Mouse (Mus musculus): ENCODE measurements around the gene Stxbp1. TPM values are rescaled to one million over a fixed set of nuclear protein-coding genes. Genes with fewer than 3 reads are reported as not detected.

Stxbp1 gene
- polyA plus RNA-seq, 1 experiment from 2014 or later: 3.3 TPM

DNA sequence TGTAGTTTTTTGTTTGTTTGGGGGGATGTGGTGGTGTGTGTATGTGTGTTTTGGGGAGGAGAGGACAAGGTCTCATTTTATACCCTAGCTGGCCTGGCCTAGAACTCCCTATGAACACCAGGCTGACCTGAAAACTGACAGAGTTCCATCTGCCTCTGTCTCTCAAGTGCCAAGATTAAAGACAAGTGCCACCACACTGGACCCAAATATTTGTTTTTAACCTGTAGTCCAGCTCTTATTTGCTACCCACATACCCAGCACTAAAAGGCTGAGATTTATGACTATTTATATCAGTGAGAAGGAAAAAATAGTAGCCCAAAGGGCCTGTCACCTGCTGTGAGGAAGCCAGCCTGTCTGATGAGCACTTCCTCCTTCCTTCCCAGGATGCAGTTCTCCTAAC, 11.5 kb downstream of the Stxbp1 start:
- Histone ChIP-seq H3K27me3 (no peaks in the 10 kb centered on the region), H3K9ac (no peak overlapping the region), H3K9me3 (replicated peaks) (no peaks in the 10 kb centered on the region), H3K27ac (no peak overlapping the region), H3K4me3 (replicated peaks) (no peak overlapping the region), H3K36me3 (no peaks in the 10 kb centered on the region), H3K4me2 (no peak overlapping the region), H3K4me1 (replicated peaks) (peaks cover 30% of the 10 kb centered on the region)
- ATAC-seq (ENCODE audit: low read depth) (no peak), DNase-seq (no peak)

DNA sequence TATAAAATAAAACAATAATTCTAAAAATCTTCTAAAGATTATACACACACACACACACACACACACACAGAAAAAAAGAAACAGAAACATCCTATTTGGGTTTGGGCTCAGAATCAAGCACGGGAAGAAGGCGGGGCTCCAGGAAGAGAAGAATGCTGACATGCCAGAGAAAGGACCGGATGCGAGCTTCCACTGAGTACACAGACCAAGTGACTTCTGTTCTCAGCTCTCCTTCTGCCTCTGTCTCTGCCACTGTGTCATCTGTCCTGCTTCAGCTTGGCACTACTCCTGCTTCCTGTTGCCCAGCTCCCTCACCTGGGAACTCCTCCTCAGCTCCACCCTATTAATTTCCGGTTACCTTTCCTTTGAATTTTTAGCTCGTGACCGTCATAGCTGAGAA, 12.5 kb downstream of the Stxbp1 start:
- H3K9ac ChIP-seq: no peak overlapping the region
- WGBS (ENCODE audit: insufficient replicate concordance): 28% methylated on average over 7 of the region's 7 CpGs
- H3K4me1 ChIP-seq (replicated peaks): peaks cover 31% of the 10 kb centered on the region
- no peaks in the 10 kb centered on the region for H3K36me3 ChIP-seq
- peak overlapping the region; percentile 31; the same call in 1 of the 2 replicates for H3K27ac ChIP-seq
- ATAC-seq (ENCODE audit: low read depth): no peak
- no peaks in the 10 kb centered on the region for H3K27me3 ChIP-seq
- H3K4me3 ChIP-seq (replicated peaks): no peak overlapping the region
- no peaks in the 10 kb centered on the region for H3K9me3 ChIP-seq (replicated peaks)
- no peak overlapping the region for H3K4me2 ChIP-seq
- no peak for DNase-seq

DNA sequence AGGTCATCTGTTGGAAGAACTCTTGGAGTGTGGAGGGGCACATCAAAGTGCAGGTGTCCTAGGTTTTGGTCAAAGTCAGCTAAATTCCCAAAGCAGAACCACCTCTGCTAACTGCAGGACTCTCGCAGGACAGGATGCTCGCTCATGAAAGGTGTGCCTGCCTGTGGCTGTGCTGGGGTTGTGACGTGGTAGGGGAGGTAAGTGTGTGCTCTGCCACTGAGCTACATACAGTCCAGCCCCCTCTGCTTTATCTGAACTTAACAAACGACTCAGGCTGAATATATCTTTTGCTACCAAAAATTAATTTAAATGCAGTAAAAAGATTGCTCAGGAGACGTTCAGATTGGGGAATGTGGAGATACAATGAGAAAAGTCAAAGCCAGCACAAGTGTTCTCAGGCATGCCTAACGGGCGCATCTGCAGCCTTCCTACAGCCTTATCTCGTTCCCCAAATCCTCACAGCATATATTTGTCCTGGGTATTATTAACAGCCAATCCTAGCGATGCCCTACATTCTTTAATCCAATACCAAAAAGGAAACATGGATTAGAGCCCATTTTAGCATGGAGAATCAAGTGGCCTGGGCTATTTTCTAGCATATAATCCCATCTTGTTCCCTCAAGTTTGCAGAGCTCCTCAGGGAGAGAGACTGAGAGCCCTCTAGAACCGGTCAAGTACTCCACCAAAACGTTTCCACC, 17.9 kb downstream of the Stxbp1 start:
- 36% methylated on average over 11 of the region's 11 CpGs for WGBS (ENCODE audit: insufficient replicate concordance)
- Histone ChIP-seq H3K36me3 (no peaks in the 10 kb centered on the region), H3K4me3 (replicated peaks) (no peak overlapping the region), H3K4me1 (replicated peaks) (peaks cover 14% of the 10 kb centered on the region), H3K9ac (no peak overlapping the region), H3K27me3 (no peaks in the 10 kb centered on the region), H3K27ac (no peak overlapping the region), H3K4me2 (no peak overlapping the region), H3K9me3 (replicated peaks) (no peaks in the 10 kb centered on the region)
- DNase-seq (no peak), ATAC-seq (ENCODE audit: low read depth) (0 out of 2 replicates have a peak, but pooled peaks have one; percentile 48)

DNA sequence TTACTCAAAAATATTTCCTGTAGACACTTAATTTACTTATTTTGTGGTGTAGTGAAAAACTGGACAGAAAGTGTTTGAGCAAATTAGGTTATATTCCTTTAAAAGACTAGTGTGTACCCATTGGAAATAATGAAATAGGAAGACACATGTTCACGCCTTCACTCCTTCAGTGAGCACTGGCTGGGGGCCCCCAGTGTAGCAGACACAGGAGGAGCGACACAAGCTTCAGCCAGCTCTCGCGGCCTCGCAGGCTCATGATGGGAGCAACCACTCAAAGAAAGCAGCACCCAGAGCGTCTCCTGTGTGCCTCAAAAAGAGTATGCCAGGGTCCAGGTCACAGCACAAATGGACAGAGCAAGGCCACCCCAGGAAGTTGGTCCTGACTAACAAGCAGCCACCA, 21.2 kb downstream of the Stxbp1 start:
- H3K9me3 ChIP-seq (replicated peaks): no peaks in the 10 kb centered on the region
- H3K27me3 ChIP-seq: no peaks in the 10 kb centered on the region
- no peak overlapping the region for H3K9ac ChIP-seq
- peaks cover 12% of the 10 kb centered on the region for H3K4me1 ChIP-seq (replicated peaks)
- ATAC-seq (ENCODE audit: low read depth): no peak
- H3K4me3 ChIP-seq (replicated peaks): no peak overlapping the region
- H3K4me2 ChIP-seq: no peak overlapping the region
- H3K27ac ChIP-seq: no peak overlapping the region
- WGBS (ENCODE audit: insufficient replicate concordance): 73% methylated on average over 6 of the region's 6 CpGs
- no peaks in the 10 kb centered on the region for H3K36me3 ChIP-seq
- no peak for DNase-seq

DNA sequence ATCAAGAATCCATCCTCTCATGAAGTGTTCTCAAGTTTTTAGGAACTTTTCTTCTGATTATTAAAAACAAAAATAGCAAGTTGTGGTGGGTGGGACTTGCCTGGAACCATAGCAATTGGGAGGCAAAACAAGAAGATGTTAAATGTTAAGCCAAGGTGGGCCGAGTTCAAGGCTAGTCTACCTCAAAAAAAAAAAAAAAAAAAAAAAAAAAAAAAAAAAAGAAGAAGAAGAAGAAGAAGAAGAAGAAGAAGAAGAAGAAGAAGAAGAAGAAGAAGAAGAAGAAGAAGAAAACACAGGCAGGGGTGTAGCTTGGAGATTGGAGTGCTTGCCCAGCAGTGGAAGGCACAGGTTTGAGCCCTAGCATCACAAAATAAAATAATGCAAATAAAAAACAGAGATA, 22.3 kb downstream of the Stxbp1 start:
- Histone ChIP-seq H3K4me2 (no peak overlapping the region), H3K9ac (no peak overlapping the region), H3K4me3 (replicated peaks) (no peak overlapping the region), H3K9me3 (replicated peaks) (no peaks in the 10 kb centered on the region), H3K36me3 (no peaks in the 10 kb centered on the region), H3K27me3 (no peaks in the 10 kb centered on the region), H3K4me1 (replicated peaks) (peaks cover 12% of the 10 kb centered on the region), H3K27ac (no peak overlapping the region)
- 50% methylated on average over 1 of the region's 1 CpGs for WGBS (ENCODE audit: insufficient replicate concordance)
- DNase-seq (no peak), ATAC-seq (ENCODE audit: low read depth) (no peak)

DNA sequence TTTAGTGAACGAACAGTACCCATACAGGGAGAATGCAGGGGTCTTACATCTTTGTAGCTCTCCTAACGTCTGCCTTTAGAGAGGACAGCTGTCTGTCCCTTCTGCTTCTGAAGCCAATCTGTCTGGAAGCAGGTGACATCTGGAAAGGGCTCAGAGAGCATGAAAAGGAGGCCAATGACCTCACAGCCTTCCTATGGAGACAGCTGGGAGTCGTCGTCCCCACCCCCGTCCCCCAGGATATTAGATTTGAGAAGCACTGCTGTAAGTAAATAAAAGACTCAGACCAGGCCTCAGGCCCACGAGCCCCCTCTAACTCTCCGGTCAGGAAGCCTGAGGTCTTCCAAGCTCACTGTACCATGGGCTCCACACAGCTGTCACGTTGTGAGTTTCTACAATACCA, 22.9 kb downstream of the Stxbp1 start:
- Histone ChIP-seq H3K4me1 (replicated peaks) (peaks cover 8% of the 10 kb centered on the region), H3K36me3 (no peaks in the 10 kb centered on the region), H3K27me3 (no peaks in the 10 kb centered on the region), H3K4me2 (no peak overlapping the region), H3K9ac (no peak overlapping the region), H3K27ac (no peak overlapping the region), H3K4me3 (replicated peaks) (no peak overlapping the region), H3K9me3 (replicated peaks) (no peaks in the 10 kb centered on the region)
- WGBS (ENCODE audit: insufficient replicate concordance): 67% methylated on average over 8 of the region's 8 CpGs
- ATAC-seq (ENCODE audit: low read depth): no peak
- DNase-seq: no peak

DNA sequence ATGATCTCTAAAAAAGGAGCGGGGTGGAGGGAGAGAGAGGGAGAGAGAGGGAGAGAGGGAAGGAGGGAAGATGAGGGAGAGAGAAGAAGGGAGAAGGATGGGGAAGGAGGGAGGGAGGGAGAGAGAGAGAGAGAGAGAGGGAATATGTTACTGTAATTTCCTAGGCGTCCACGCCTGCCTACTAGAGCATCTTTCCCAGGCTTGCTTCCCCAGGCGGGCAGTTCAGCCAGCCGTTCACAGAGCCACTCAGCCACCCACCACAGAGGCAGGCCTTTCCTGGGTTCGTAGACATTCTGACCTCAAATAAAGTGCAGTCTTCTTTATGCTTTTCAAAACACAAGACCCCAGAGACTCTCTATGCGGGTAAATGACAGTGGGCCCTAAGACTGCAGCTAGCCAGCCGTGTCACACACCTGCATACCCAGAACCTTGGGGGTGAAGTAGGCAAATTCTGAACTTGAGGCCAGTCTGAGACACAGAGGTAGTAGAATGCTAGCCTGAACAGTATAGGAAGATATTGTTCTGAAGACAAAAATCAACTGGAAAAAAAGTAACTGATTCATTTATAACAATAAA, 23.4 kb downstream of the Stxbp1 start:
- Histone ChIP-seq H3K36me3 (no peaks in the 10 kb centered on the region), H3K4me1 (replicated peaks) (peaks cover 5% of the 10 kb centered on the region)
- ATAC-seq (ENCODE audit: low read depth): no peak

DNA sequence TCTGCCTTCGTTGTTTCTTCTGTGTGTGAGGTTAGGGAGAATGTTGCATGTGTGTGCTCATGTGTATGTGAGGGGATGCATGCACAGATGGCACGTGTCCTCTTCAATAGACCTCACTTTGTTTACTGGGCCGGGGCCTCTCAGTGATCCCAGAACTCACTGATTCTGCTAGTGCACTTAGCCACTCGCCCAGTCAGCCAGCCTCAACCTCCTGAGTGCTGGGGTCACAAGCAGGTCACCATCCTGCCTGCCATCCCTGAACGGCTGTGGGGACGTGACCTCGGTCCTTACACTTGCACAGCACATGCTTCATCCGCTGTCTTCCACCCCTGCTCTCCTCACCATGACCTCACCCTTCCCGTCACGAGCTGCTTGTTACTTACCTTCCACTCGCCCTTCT, 23.9 kb downstream of the Stxbp1 start:
- no peak overlapping the region for H3K4me3 ChIP-seq (replicated peaks)
- H3K36me3 ChIP-seq: no peaks in the 10 kb centered on the region
- H3K27me3 ChIP-seq: no peaks in the 10 kb centered on the region
- DNase-seq: no peak
- H3K27ac ChIP-seq: no peak overlapping the region
- 59% methylated on average over 11 of the region's 11 CpGs for WGBS (ENCODE audit: insufficient replicate concordance)
- no peak overlapping the region for H3K4me2 ChIP-seq
- no peak for ATAC-seq (ENCODE audit: low read depth)
- no peaks in the 10 kb centered on the region for H3K9me3 ChIP-seq (replicated peaks)
- H3K4me1 ChIP-seq (replicated peaks): peaks cover 5% of the 10 kb centered on the region
- no peak overlapping the region for H3K9ac ChIP-seq

More for the DNA sequence above, 23.4 kb downstream of the Stxbp1 start:
- H3K4me3 ChIP-seq (replicated peaks): no peak overlapping the region
- no peaks in the 10 kb centered on the region for H3K9me3 ChIP-seq (replicated peaks)
- no peak overlapping the region for H3K27ac ChIP-seq
- H3K9ac ChIP-seq: no peak overlapping the region
- H3K4me2 ChIP-seq: no peak overlapping the region
- WGBS (ENCODE audit: insufficient replicate concordance): 70% methylated on average over 8 of the region's 8 CpGs
- H3K27me3 ChIP-seq: no peaks in the 10 kb centered on the region
- no peak for DNase-seq

DNA sequence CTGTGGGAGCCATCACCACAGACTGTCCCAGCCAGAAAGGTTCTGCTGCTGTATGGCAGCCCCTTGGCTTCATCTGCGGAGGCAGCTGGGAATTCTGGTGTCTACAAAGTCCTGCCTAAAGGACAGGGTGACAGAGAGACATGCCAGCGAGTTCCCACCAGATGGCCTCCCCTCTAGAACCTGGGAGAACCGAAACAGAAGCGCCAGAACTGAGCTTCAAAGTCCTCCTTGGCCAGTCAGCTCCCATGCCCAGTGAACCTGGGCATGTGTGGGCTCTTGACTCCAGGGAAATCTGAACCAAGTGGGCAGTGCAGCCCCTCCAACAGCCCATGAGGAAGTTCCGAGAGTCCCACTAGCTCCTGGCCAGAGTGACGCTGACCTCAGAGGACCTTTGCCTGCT, 24.4 kb downstream of the Stxbp1 start:
- Histone ChIP-seq H3K9me3 (replicated peaks) (no peaks in the 10 kb centered on the region), H3K4me1 (replicated peaks) (peaks cover 5% of the 10 kb centered on the region), H3K9ac (no peak overlapping the region), H3K4me2 (no peak overlapping the region), H3K27ac (no peak overlapping the region), H3K36me3 (no peaks in the 10 kb centered on the region), H3K4me3 (replicated peaks) (no peak overlapping the region), H3K27me3 (no peaks in the 10 kb centered on the region)
- ATAC-seq (ENCODE audit: low read depth) (no peak), DNase-seq (no peak)
- 65% methylated on average over 6 of the region's 6 CpGs for WGBS (ENCODE audit: insufficient replicate concordance)

DNA sequence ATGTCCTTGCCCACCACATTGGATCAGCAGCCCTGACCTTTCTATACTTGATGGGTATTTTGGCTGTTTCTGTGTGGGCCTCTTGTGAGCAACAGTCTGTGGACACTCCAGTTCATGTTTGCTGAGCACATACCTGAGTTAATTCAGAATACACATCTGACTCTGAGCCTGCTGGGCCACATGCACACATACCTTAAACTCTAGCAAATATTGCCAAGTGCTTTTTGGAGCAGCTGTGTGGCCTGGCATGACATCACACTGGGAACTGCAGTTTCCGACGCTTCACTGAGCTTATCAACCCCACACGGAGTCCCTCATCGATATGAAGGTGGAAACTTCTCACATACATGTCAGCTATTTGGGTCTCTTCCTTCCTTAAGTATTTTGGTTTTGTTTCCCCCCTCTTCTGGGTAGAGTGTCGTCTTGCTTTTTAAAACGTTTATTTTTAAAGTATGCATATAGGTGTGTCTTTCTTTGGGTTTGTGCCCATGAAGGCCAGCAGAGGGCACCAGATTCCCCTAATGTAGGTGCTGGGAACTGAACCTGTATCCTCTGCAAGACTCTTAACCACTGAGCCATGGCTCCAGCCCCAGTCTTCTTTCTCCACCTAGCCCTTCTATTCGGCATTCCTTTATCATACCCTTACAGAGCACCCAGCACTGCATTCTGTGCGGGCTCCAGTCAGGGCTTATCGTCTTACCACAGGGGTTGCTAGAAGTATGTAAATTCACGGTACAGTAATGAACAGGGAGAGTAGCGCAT, 25.8 kb downstream of the Stxbp1 start:
- peak; percentile 11 for DNase-seq
- Histone ChIP-seq H3K27ac (no peak overlapping the region), H3K9ac (no peak overlapping the region), H3K36me3 (no peaks in the 10 kb centered on the region), H3K27me3 (no peaks in the 10 kb centered on the region), H3K4me3 (replicated peaks) (no peak overlapping the region), H3K9me3 (replicated peaks) (no peaks in the 10 kb centered on the region), H3K4me1 (replicated peaks) (peaks cover 5% of the 10 kb centered on the region), H3K4me2 (no peak overlapping the region)
- peak; percentile 76 for ATAC-seq (ENCODE audit: low read depth)
- 53% methylated on average over 11 of the region's 11 CpGs for WGBS (ENCODE audit: insufficient replicate concordance)

DNA sequence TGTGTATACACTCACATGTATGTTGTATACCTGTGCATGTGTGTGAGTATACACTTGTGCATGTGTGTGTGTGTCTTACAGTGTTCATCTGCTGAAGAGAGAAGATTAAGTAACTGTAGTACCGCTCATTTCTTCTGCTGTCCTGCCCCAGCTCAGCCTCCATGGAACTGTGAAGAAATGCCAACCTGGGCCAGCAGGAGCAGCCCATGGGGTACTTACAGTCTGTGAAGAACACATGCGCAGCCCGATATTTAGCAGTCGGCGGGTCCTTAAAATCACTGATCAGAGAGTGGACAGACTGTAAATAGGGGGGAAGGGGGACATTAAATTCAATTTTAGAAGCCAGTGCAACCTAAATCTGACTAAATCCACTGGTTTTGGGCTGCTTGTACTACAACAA, 28.8 kb downstream of the Stxbp1 start:
- Histone ChIP-seq H3K9me3 (replicated peaks) (no peaks in the 10 kb centered on the region), H3K9ac (no peak overlapping the region), H3K27me3 (no peaks in the 10 kb centered on the region), H3K4me1 (replicated peaks) (peaks cover 5% of the 10 kb centered on the region), H3K27ac (no peak overlapping the region), H3K36me3 (no peaks in the 10 kb centered on the region), H3K4me2 (no peak overlapping the region), H3K4me3 (replicated peaks) (no peak overlapping the region)
- 90% methylated on average over 5 of the region's 5 CpGs for WGBS (ENCODE audit: insufficient replicate concordance)
- ATAC-seq (ENCODE audit: low read depth) (no peak), DNase-seq (no peak)

All from liver, embryonic 13.5 days (tissue).